Mouse (Mus musculus) small intestine, adult 2 months (tissue): ENCODE results near the gene Manbal. TPM values are rescaled to one million over a fixed set of nuclear protein-coding genes. Genes with fewer than 3 reads are reported as not detected.
A peak's percentile ranks its signal among the peaks of the same experiment; 100 is the strongest.

Experiments used
- H3K27ac ChIP-seq: fragments of 200-500 bp; 2 replicates; pipeline ENCODE4 v1.5.1; 2012; ENCODE audit warnings: low read depth, low read length, control low read depth, inconsistent platforms; ENCODE audit not compliant: insufficient read depth
- H3K27me3 ChIP-seq: fragments of 200-500 bp; 2 replicates; pipeline ENCODE4 v1.6.1; 2012; ENCODE audit warnings: mild to moderate bottlenecking, moderate library complexity, low read length, inconsistent platforms; ENCODE audit not compliant: control insufficient read depth, insufficient read depth
- H3K36me3 ChIP-seq: fragments of 200-500 bp; 2 replicates; pipeline ENCODE4 v1.6.1; 2012; ENCODE audit warnings: mild to moderate bottlenecking, low read length, control low read depth, inconsistent platforms; ENCODE audit not compliant: control insufficient read depth, insufficient read depth
- H3K4me1 ChIP-seq: fragments of 200-500 bp; 2 replicates; pipeline ENCODE4 v1.6.1; 2012; ENCODE audit warnings: low read length, inconsistent platforms, mixed read lengths; ENCODE audit not compliant: control insufficient read depth, insufficient read depth, insufficient read length
- H3K4me3 ChIP-seq: fragments of 200-500 bp; 2 replicates; pipeline ENCODE4 v1.5.1; 2012; ENCODE audit warnings: low read depth, mild to moderate bottlenecking, control low read depth, inconsistent platforms, low read length, moderate library complexity
- CTCF ChIP-seq: fragments of 200-500 bp; IDR thresholded peaks from 2 replicates; pipeline ENCODE4 v1.5.1; 2012; ENCODE audit warnings: low read depth, mild to moderate bottlenecking, control low read depth, inconsistent platforms, low read length, moderate library complexity, mixed read lengths; ENCODE audit not compliant: insufficient replicate concordance, insufficient read length; ENCODE audit errors: extremely low read depth
- POLR2A ChIP-seq: fragments of 200-500 bp; IDR thresholded peaks from 2 replicates; pipeline ENCODE4 v1.6.1; 2012; ENCODE audit warnings: low read depth, mild to moderate bottlenecking, control low read depth, inconsistent platforms, low read length, moderate library complexity
- WGBS: fragments of 180-500 bp; shearing (Covaris S2); methylation state at CpG from one replicate; pipeline ENCODE4 v1.1.7; 2018; 5-methylcytosine and 5-hydroxymethylcytosine counted together
- polyA plus RNA-seq: library from polyadenylated mRNA; depleted of rRNA; stranded (reverse); fragments of >200 nt; gene quantifications from 2 replicates; pipeline ENCODE4 v1.2.3, GENCODE M21; 2012

The Manbal gene
- polyA plus RNA-seq, 1 experiment: 47.5 TPM

DNA sequence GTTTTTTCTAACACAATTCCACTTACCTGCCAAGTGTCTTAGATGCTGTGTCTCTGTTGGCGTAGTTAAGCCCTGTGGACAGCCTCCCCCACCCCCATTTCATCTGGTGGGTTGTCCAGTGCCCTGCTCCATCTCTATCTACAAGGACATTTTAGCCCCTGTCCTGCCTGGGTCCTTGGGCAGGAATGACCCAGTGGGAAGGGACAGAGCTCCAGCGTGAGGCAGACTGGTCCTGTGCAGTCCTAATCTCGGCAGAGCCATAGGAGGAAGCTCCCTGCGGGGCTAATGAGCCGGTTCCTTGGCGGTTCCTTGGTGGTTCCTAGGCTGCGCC lies 22.2 kb downstream of the Manbal start:
- Histone ChIP-seq H3K4me3 (no peak overlapping the region), H3K27ac (no peak overlapping the region), H3K27me3 (no peaks in the 10 kb centered on the region), H3K4me1 (peaks cover 10% of the 10 kb centered on the region; the same call in 1 of the 2 replicates), H3K36me3 (no peaks in the 10 kb centered on the region; the same call in 1 of the 2 replicates)
- no peak for TF ChIP-seq POLR2A
- 85% methylated on average over 7 of the region's 7 CpGs for WGBS

GRCm38 (mm10) chr2:157392331-157392730 lies 24.9 kb downstream of the Manbal start:
- no peak overlapping the region for H3K27ac ChIP-seq
- peaks cover 19% of the 10 kb centered on the region for H3K36me3 ChIP-seq
- WGBS: 81% methylated on average over 2 of the region's 2 CpGs
- H3K27me3 ChIP-seq: no peaks in the 10 kb centered on the region
- TF ChIP-seq POLR2A: no peak
- no peak for TF ChIP-seq CTCF
- H3K4me3 ChIP-seq: no peak overlapping the region
- peaks cover 24% of the 10 kb centered on the region for H3K4me1 ChIP-seq

GRCm38 (mm10) chr2:157393549-157393948 lies 26.2 kb downstream of the Manbal start:
- no peak for TF ChIP-seq CTCF
- WGBS: 95% methylated on average over 4 of the region's 4 CpGs
- peaks cover 23% of the 10 kb centered on the region for H3K36me3 ChIP-seq
- H3K4me1 ChIP-seq: peaks cover 26% of the 10 kb centered on the region
- H3K27ac ChIP-seq: no peak overlapping the region
- no peaks in the 10 kb centered on the region for H3K27me3 ChIP-seq
- H3K4me3 ChIP-seq: no peak overlapping the region

DNA sequence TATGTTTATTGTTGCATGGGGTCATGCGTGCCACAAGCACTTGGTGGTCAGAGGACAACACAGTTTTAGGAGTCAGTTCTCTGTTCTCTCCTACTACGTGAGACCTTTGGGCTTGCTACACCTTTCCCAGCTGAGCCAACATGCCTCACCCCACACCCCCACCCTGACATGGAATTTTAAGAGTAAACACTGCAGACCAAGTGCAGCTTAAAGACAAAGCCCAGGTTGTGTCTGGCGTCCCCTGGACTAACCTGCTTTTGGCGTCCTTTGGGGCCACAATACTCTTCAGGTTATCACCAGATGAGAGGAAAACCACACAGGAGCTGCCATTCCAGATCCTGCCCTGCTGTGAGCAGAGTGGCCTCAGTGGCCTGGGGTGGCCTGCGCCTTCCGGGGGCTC lies 27.5 kb downstream of the Manbal start:
- Histone ChIP-seq H3K27me3 (no peaks in the 10 kb centered on the region), H3K36me3 (peaks cover 23% of the 10 kb centered on the region), H3K4me3 (no peak overlapping the region), H3K4me1 (peaks cover 26% of the 10 kb centered on the region), H3K27ac (peak overlapping the region; percentile 36)
- 28% methylated on average over 6 of the region's 6 CpGs for WGBS
- TF ChIP-seq CTCF: no peak
- no peak for TF ChIP-seq POLR2A

GRCm38 (mm10) chr2:157395371-157395770 lies 28.0 kb downstream of the Manbal start:
- H3K27me3 ChIP-seq: no peaks in the 10 kb centered on the region
- WGBS: 25% methylated on average over 5 of the region's 5 CpGs
- H3K27ac ChIP-seq: peak overlapping the region; percentile 10
- H3K4me3 ChIP-seq: no peak overlapping the region
- H3K4me1 ChIP-seq: peaks cover 26% of the 10 kb centered on the region
- peaks cover 23% of the 10 kb centered on the region for H3K36me3 ChIP-seq
- TF ChIP-seq CTCF (no peak), POLR2A (no peak)

GRCm38 (mm10) chr2:157395960-157396359 lies 28.6 kb downstream of the Manbal start:
- no peak overlapping the region; the same call in 1 of the 2 replicates for H3K27ac ChIP-seq
- WGBS: 63% methylated on average over 13 of the region's 13 CpGs
- no peak overlapping the region for H3K4me3 ChIP-seq
- H3K27me3 ChIP-seq: no peaks in the 10 kb centered on the region
- H3K4me1 ChIP-seq: peaks cover 26% of the 10 kb centered on the region
- TF ChIP-seq POLR2A (no peak), CTCF (no peak)
- peaks cover 23% of the 10 kb centered on the region for H3K36me3 ChIP-seq

- WGBS: 34% methylated on average over 4 of the region's 4 CpGs
- peaks cover 23% of the 10 kb centered on the region for H3K4me1 ChIP-seq
- H3K4me3 ChIP-seq: no peak overlapping the region
- TF ChIP-seq CTCF (no peak), POLR2A (no peak)
- H3K36me3 ChIP-seq: peaks cover 23% of the 10 kb centered on the region
- H3K27ac ChIP-seq: no peak overlapping the region
- H3K27me3 ChIP-seq: no peaks in the 10 kb centered on the region
These were observed 30.0 kb downstream of the Manbal start for GRCm38 (mm10) chr2:157397376-157397775.

GRCm38 (mm10) chr2:157398539-157398938 lies 31.1 kb downstream of the Manbal start:
- Histone ChIP-seq H3K27ac (no peak overlapping the region), H3K27me3 (no peaks in the 10 kb centered on the region), H3K36me3 (peaks cover 23% of the 10 kb centered on the region), H3K4me3 (no peak overlapping the region), H3K4me1 (peaks cover 22% of the 10 kb centered on the region)
- TF ChIP-seq POLR2A (no peak), CTCF (no peak)
- 99% methylated on average over 4 of the region's 4 CpGs for WGBS

DNA sequence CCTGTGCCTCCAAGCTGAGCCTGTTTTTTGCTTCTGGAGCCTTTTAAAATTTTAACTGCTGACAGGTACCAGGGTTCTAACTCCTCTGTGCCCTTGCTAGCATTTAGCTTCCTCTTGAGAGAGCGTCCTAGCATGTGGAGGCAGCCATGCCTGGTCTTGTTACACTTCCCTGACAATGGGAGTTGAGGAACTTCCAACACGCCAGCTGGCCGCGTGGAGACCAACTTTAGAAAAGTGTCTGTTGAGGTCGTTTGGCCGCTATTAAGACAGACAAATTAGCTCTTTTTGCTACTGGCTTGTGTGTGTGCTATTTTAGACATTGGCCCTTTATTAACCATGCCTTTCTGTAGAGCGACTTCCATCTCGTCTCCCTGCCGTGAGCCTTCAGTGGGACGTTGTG lies 32.4 kb downstream of the Manbal start:
- H3K27me3 ChIP-seq: no peaks in the 10 kb centered on the region
- H3K4me1 ChIP-seq: peaks cover 14% of the 10 kb centered on the region
- no peak overlapping the region for H3K27ac ChIP-seq
- no peak for TF ChIP-seq POLR2A
- no peak for TF ChIP-seq CTCF
- H3K4me3 ChIP-seq: no peak overlapping the region
- 81% methylated on average over 10 of the region's 10 CpGs for WGBS
- H3K36me3 ChIP-seq: peaks cover 23% of the 10 kb centered on the region
